In the genomic region with DNA sequence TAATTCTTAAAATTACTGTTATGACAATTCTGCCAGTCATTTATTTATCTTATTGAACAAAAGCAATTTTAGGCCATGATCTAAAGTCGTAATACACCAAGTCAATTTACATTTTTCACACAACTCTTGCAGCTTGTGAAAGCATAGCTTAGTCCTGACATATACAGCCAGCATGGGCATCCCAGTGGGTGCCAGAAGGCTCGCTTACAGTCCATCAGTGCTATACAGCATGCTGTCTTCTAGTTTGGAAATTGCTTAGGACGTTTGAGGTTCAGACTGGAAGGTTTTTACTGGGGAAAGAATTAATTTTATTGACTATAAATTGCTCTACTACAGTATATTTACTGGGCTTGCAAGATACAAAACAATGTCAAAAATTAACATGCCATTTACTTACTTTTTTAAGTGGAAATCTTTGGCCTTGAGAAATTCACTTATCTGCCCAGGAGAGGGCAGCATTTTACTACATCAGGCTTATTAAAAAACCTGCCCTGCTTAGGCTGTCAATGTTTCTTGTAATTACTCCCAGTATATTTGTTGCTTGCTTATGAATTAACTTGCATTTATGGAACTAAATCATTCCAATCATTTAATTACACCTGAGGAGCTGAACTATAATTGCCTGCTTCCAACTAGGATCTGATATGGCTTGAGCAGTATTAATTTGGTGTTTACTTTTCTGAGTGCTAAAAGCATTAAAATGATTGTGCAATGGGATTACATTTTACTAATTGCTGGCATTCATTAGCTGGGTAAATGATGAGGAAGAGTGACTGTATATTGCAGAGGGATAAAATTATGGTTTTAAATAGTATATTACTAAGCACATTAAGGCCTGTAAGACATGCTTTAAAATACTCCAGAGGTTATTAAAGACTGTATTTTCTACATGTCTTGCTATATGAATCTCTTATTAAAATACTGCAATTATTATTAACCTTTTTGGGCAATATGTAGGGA, we compare ENCODE assay signal across 9 mouse cellular contexts. TPM values are rescaled to one million over a fixed set of nuclear protein-coding genes. Genes with fewer than 3 reads are reported as not detected.
DNase-seq lines count a peak whose midpoint lies in the region; ATAC-seq lines count a peak whose summit lies in the region.
"Had no signal": no experiment of that assay in that cellular context is flagged by ENCODE, and none has a peak within 500 bp of the region (broad histone marks: within the 10 kb centered on the region; RNA-seq: fewer than 3 reads in every experiment).

No protein-coding gene starts in this region.

- intact Hi-C loops in left cerebral cortex, postnatal 14 days (cut with DNase I), result loop anchor here (5.0 to 10.0 kb wide), 3 partner anchors 261 to 1663 kb away; no protein-coding TSS in a partner anchor

- no peaks in the 10 kb centered on the region for H3K9me3 ChIP-seq in liver, embryonic 11.5 days (ENCODE audit: control insufficient read depth, low read length)
- no peaks in the 10 kb centered on the region for H3K9me3 ChIP-seq in liver, embryonic 12.5 days (replicated peaks)
- H3K9me3 ChIP-seq: heart, embryonic 15.5 days had no signal

- DNase-seq in cerebellum, adult 8-10 months, result peak; percentile 10
- DNase-seq in cerebellum, adult 11-12 months, result no peak
- no peak for DNase-seq in liver, embryonic 11.5 days (ENCODE audit: low spot score)
- DNase-seq in embryo, embryonic 11 days, result peak; percentile 65
- DNase-seq in left cerebral cortex, postnatal 14 days (ENCODE audit: low spot score in 2 of 2), result peak; percentile 16 to 45
- peak; percentile 10 for DNase-seq in skeletal muscle tissue, adult 2 months (ENCODE audit: low read depth, low spot score)
- no peak for DNase-seq in T-cell, adult 2 months (ENCODE audit: low spot score)

- H3K9ac ChIP-seq in liver, embryonic 11.5 days (ENCODE audit: low read depth, low read length), result no peak overlapping the region
- H3K9ac ChIP-seq in liver, embryonic 12.5 days, result no peak overlapping the region
- H3K9ac ChIP-seq: heart, embryonic 15.5 days had no signal

- no peak overlapping the region for H3K4me2 ChIP-seq in liver, embryonic 11.5 days
- no peak overlapping the region for H3K4me2 ChIP-seq in liver, embryonic 12.5 days
- H3K4me2 ChIP-seq: heart, embryonic 15.5 days had no signal

- WGBS in liver, embryonic 11.5 days, result 49% methylated on average over 3 of the region's 3 CpGs
- 36% methylated on average over 3 of the region's 3 CpGs for WGBS in liver, embryonic 12.5 days (ENCODE audit: insufficient replicate concordance)

- 0 out of 2 replicates have a peak, but pooled peaks have one; percentile 29 for ATAC-seq in liver, embryonic 11.5 days (replicated peaks; ENCODE audit: low FRiP score)
- ATAC-seq in liver, embryonic 12.5 days, result no peak

- H3K27ac ChIP-seq in liver, embryonic 11.5 days (ENCODE audit: low read depth, low read length), result no peak overlapping the region
- no peak overlapping the region for H3K27ac ChIP-seq in liver, embryonic 12.5 days
- H3K27ac ChIP-seq: heart, embryonic 15.5 days had no signal

- no peaks in the 10 kb centered on the region for H3K36me3 ChIP-seq in liver, embryonic 11.5 days (ENCODE audit: control insufficient read depth, insufficient read depth, low read length)
- no peaks in the 10 kb centered on the region for H3K36me3 ChIP-seq in liver, embryonic 12.5 days
- H3K36me3 ChIP-seq: heart, embryonic 15.5 days had no signal

- H3K27me3 ChIP-seq in liver, embryonic 11.5 days (replicated peaks; ENCODE audit: control insufficient read depth, insufficient read depth, low read length), result no peaks in the 10 kb centered on the region
- no peaks in the 10 kb centered on the region for H3K27me3 ChIP-seq in liver, embryonic 12.5 days (replicated peaks)
- H3K27me3 ChIP-seq: heart, embryonic 15.5 days had no signal

- no peak overlapping the region for H3K4me3 ChIP-seq in liver, embryonic 11.5 days (ENCODE audit: low read depth, low read length)
- H3K4me3 ChIP-seq in liver, embryonic 12.5 days, result no peak overlapping the region
- H3K4me3 ChIP-seq: heart, embryonic 15.5 days had no signal

- H3K4me1 ChIP-seq in liver, embryonic 11.5 days (replicated peaks; ENCODE audit: control insufficient read depth, insufficient read depth, low read length), result no peaks in the 10 kb centered on the region
- H3K4me1 ChIP-seq in liver, embryonic 12.5 days, result no peaks in the 10 kb centered on the region
- H3K4me1 ChIP-seq: heart, embryonic 15.5 days had no signal

RNA-seq across cellular contexts. Expression of a gene that starts 51.2 kb away (rescaled TPM):
- 8.5 and 11.0 TPM in 2 replicates for polyA plus RNA-seq in liver, embryonic 11.5 days (2014; fragmentation: Nextera tagmentation; extraction: Ambion mirVana)
- polyA plus RNA-seq in liver, embryonic 12.5 days (2016; fragmentation: Nextera tagmentation; extraction: Ambion mirVana), result 5.4 and 6.1 TPM in 2 replicates
- total RNA-seq in left cerebral cortex, postnatal 14 days (2021), result 1 to 10 TPM; 4.9 to 5.0 TPM

RNA-seq across cellular contexts. Expression of a gene that starts 51.2 kb away (rescaled TPM):
- polyA plus RNA-seq in liver, embryonic 11.5 days (2014; fragmentation: Nextera tagmentation; extraction: Ambion mirVana), result 86.0 and 102 TPM in 2 replicates
- polyA plus RNA-seq in liver, embryonic 12.5 days (2016; fragmentation: Nextera tagmentation; extraction: Ambion mirVana), result 59.4 and 61.7 TPM in 2 replicates
- total RNA-seq in left cerebral cortex, postnatal 14 days (2021), result 10 to 100 TPM; 13.6 to 13.9 TPM

Comparison
In these comparisons a context has a peak if more than half of its experiments do, and no peak if none do; other contexts are left out.
1. DNase-seq: peak in cerebellum, adult 8-10 months (single experiment), embryo, embryonic 11 days (single experiment), left cerebral cortex, postnatal 14 days (2 of 2) and skeletal muscle tissue, adult 2 months (single experiment); none in cerebellum, adult 11-12 months (single experiment), liver, embryonic 11.5 days (single experiment) and T-cell, adult 2 months (single experiment).